Mouse (Mus musculus) spleen, adult 2 months (tissue): Measurements from ENCODE around the gene Scaf8.

ENCODE experiments used
- CTCF ChIP-seq: fragments of 200-500 bp; IDR thresholded peaks from 2 replicates; pipeline ENCODE4 v1.5.1; 2011; ENCODE audit warnings: mild to moderate bottlenecking, inconsistent platforms; ENCODE audit not compliant: insufficient read depth, insufficient read length, insufficient replicate concordance; ENCODE audit errors: extremely low read depth
- POLR2A ChIP-seq: fragments of 200-500 bp; IDR thresholded peaks from 2 replicates; pipeline ENCODE4 v1.6.1; 2011; ENCODE audit warnings: low read depth, low read length, inconsistent platforms

DNA sequence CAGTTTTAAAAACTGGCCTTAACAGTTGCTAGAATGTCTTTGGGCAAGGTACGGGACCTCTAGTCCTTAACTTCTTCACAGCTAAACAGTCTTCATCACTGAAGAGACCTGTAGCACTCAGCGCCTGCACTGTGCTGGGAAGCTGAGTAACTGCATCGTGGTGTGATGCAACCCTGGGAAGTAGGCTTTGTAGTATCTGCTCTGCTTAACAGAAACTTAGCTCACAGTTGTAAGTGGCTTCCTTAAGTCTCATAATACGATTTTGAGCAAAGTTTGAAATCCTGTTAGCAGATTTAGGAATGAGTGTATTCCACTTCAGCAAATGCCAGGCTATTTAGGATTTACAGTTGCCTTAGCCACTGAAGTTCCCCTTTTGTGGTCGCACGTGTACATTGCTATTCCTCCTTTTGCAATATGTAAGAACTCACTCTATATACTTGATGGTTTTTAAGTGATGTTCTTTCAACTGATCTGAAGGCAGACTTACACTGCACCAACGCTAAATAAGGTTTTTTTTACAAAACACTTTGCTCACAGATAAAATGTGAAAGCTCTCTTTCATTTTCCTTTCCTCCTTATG is 90.1 kb downstream of the Scaf8 start:
- TF ChIP-seq CTCF (no peak), POLR2A (no peak)
